Mouse (Mus musculus): ENCODE data around the gene Zp3r. TPM values are rescaled to one million over a fixed set of nuclear protein-coding genes. Genes with fewer than 3 reads are reported as not detected.

Gene Zp3r
- polyA plus RNA-seq (2012; rRNA removed): not detected in 2 replicates

DNA sequence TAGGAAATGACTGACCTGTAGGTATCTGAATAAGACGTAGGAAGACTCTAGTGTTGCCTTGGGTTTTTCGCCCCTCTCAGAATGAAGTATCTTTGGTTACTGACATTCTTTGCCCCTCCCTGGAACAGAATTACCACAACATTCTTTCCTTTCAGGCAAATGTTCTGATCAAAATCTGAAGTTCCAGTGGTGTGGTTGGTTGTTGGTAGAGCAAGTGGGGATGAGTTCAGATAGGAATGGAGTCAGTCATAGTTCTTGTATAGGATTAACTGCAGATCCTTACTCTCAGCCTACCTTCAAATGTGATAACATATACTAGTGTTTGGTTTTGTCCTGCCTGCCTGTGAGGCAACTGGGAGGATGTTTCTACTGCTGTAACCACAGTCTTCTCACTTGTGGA, at the start of gene Zp3r:
Gene Zp3r (minus strand): TSS at position 101 of the 400 bp plus-strand sequence.

DNA sequence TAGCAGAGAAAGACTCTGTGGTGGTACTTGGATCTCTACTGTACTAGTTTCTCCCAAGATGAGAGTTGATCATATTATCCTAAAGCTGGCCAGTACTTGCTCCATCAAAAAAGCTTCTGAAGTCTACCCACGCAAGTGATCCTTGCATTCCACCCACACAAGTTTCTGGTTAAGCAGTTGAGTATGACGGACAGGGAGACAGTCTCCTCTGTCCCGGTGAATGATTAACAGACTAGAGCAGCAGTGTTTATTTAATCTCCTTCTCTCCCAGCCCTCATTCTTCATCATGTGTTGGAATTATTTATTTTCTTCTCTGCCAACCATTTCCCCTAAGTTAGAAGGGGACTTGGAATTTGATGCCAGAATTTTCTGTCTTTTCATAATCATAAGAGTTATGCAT, 32.0 kb upstream of the Zp3r start, which contains the start of gene C4bp:
Gene C4bp (minus strand): TSS at position 179 of the 400 bp plus-strand sequence.

Other genes with a start within 250 kb of the Zp3r start
- not detected in 2 replicates for gene Cd55b, start 206.6 kb downstream of the Zp3r start, polyA plus RNA-seq (2012; rRNA removed)
- 16.1 and 18.9 TPM in 2 replicates for gene Cd55, start 166.9 kb downstream of the Zp3r start, polyA plus RNA-seq (2012; rRNA removed)
- gene C4bp, start 32.0 kb upstream of the Zp3r start, polyA plus RNA-seq (2012; rRNA removed): 1.4 and 1.9 TPM in 2 replicates
- gene Gm29427, start 86.2 kb upstream of the Zp3r start, polyA plus RNA-seq (2012; rRNA removed): not detected in 2 replicates
- 1.2 and 1.5 TPM in 2 replicates for gene Yod1, start 87.7 kb upstream of the Zp3r start, polyA plus RNA-seq (2012; rRNA removed)
- 7.4 and 8.7 TPM in 2 replicates for gene Pfkfb2, start 99.6 kb upstream of the Zp3r start, polyA plus RNA-seq (2012; rRNA removed)
- 5.8 and 8.9 TPM in 2 replicates for gene AA986860, start 102.4 kb upstream of the Zp3r start, polyA plus RNA-seq (2012; rRNA removed)
- gene Fcamr, start 171.3 kb upstream of the Zp3r start, polyA plus RNA-seq (2012; rRNA removed): 0.78 and 1.6 TPM in 2 replicates
- gene Pigr, start 197.1 kb upstream of the Zp3r start, polyA plus RNA-seq (2012; rRNA removed): 822 and 919 TPM in 2 replicates
- 9.3 and 13.9 TPM in 2 replicates for gene Fcmr, start 236.0 kb upstream of the Zp3r start, polyA plus RNA-seq (2012; rRNA removed)

All from colon, adult 2 months (tissue).